Mouse (Mus musculus): ENCODE results near the gene Meltf. TPM values are rescaled to one million over a fixed set of nuclear protein-coding genes. Genes with fewer than 3 reads are reported as not detected.

Gene Meltf
- polyA plus RNA-seq, 1 experiment: not detected

DNA sequence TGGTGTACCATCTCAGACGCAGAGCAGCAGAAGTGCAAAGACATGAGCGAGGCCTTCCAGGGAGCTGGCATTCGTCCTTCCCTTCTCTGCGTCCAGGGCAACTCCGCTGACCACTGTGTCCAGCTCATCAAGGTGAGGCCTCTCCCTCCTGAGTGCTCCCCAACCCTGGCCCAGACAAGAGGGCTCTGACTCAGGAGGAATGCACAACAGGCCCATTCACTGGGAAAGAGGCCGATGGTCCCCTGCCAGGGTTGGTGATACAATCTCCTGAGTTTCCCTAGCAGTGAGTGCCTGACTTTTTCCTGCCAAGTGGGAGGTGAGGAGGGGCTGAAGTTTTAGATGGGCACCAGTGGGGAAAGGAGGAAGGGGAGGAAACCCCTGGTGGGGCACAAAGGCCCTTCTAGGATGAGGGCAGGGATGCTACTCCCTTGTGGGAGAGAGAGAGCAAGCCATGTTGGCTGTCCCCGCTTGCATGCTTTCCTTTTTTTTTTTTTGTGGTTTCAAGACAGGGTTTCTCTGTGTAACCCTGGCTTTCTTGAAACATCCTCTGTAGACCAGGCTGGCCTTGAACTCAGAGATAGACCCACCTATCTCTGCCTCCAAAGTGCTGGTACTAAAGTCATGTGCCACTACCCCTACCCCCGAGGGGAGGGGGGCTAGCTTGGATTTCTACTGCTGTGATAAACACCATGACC is 1.7 kb downstream of the Meltf start:
- Histone ChIP-seq H3K4me3 (ENCODE audit: insufficient read depth, poor library complexity, severe bottlenecking) (no peak overlapping the region), H3K27me3 (ENCODE audit: control insufficient read depth, insufficient read depth, insufficient read length) (peaks cover 13% of the 10 kb centered on the region), H3K36me3 (ENCODE audit: control insufficient read depth, insufficient read depth) (no peaks in the 10 kb centered on the region), H3ac (ENCODE audit: control insufficient read depth, insufficient read length, low read depth) (no peak overlapping the region), H3K79me3 (ENCODE audit: low read depth) (no peaks in the 10 kb centered on the region), H3K79me2 (ENCODE audit: control insufficient read depth, insufficient read depth) (no peaks in the 10 kb centered on the region)
- TF ChIP-seq CTCF (IDR thresholded peaks at IDR 0.05; ENCODE audit: control insufficient read depth, insufficient read depth, insufficient read length) (no peak), CEBPB (IDR thresholded peaks at IDR 0.05; ENCODE audit: low read depth) (no peak), USF1 (IDR thresholded peaks at IDR 0.05; ENCODE audit: low read depth) (no peak)

- no peaks in the 10 kb centered on the region for H3K79me2 ChIP-seq (ENCODE audit: control insufficient read depth, insufficient read depth)
- TF ChIP-seq MYOD1 (IDR thresholded peaks at IDR 0.05; ENCODE audit: control insufficient read depth, insufficient read length, low read depth) (no peak), MYOG (IDR thresholded peaks at IDR 0.05; ENCODE audit: control insufficient read depth, extremely low read depth, insufficient read length) (no peak), MAX (IDR thresholded peaks at IDR 0.05) (no peak), CTCF (IDR thresholded peaks at IDR 0.05; ENCODE audit: control insufficient read depth, insufficient read depth, insufficient read length) (no peak), USF1 (IDR thresholded peaks at IDR 0.05; ENCODE audit: low read depth) (no peak), CEBPB (IDR thresholded peaks at IDR 0.05; ENCODE audit: low read depth) (no peak), FOSL1 (IDR thresholded peaks at IDR 0.05; ENCODE audit: insufficient read depth, low read length, poor library complexity, severe bottlenecking) (no peak)
- no peaks in the 10 kb centered on the region for H3K36me3 ChIP-seq (ENCODE audit: control insufficient read depth, insufficient read depth)
- H3K4me3 ChIP-seq (ENCODE audit: insufficient read depth, poor library complexity, severe bottlenecking): no peak overlapping the region
- no peaks in the 10 kb centered on the region for H3K79me3 ChIP-seq (ENCODE audit: low read depth)
- H3ac ChIP-seq (ENCODE audit: control insufficient read depth, insufficient read length, low read depth): no peak overlapping the region
- peaks cover 29% of the 10 kb centered on the region for H3K27me3 ChIP-seq (ENCODE audit: control insufficient read depth, insufficient read depth, insufficient read length)
Measured at GRCm38 (mm10) chr16:31882381-31882908, 3.8 kb downstream of the Meltf start.

GRCm38 (mm10) chr16:31883302-31883701 is 4.7 kb downstream of the Meltf start:
- no peak overlapping the region for H3K4me3 ChIP-seq (ENCODE audit: insufficient read depth, poor library complexity, severe bottlenecking)

GRCm38 (mm10) chr16:31883902-31884301 is 5.3 kb downstream of the Meltf start:
- Histone ChIP-seq H3K4me3 (ENCODE audit: insufficient read depth, poor library complexity, severe bottlenecking) (no peak overlapping the region), H3K79me3 (ENCODE audit: low read depth) (no peaks in the 10 kb centered on the region), H3K36me3 (ENCODE audit: control insufficient read depth, insufficient read depth) (no peaks in the 10 kb centered on the region), H3K79me2 (ENCODE audit: control insufficient read depth, insufficient read depth) (no peaks in the 10 kb centered on the region), H3K27me3 (ENCODE audit: control insufficient read depth, insufficient read depth, insufficient read length) (peaks cover 44% of the 10 kb centered on the region), H3ac (ENCODE audit: control insufficient read depth, insufficient read length, low read depth) (no peak overlapping the region)
- TF ChIP-seq MYOG (IDR thresholded peaks at IDR 0.05; ENCODE audit: control insufficient read depth, extremely low read depth, insufficient read length): no peak
- no peak for TF ChIP-seq CEBPB (IDR thresholded peaks at IDR 0.05; ENCODE audit: low read depth)
- TF ChIP-seq MYOD1 (IDR thresholded peaks at IDR 0.05; ENCODE audit: control insufficient read depth, insufficient read length, low read depth): no peak
- TF ChIP-seq MAX (IDR thresholded peaks at IDR 0.05): no peak

More at GRCm38 (mm10) chr16:31883302-31883701, 4.7 kb downstream of the Meltf start:
- H3ac ChIP-seq (ENCODE audit: control insufficient read depth, insufficient read length, low read depth): no peak overlapping the region
- H3K79me3 ChIP-seq (ENCODE audit: low read depth): no peaks in the 10 kb centered on the region
- no peaks in the 10 kb centered on the region for H3K79me2 ChIP-seq (ENCODE audit: control insufficient read depth, insufficient read depth)
- H3K36me3 ChIP-seq (ENCODE audit: control insufficient read depth, insufficient read depth): no peaks in the 10 kb centered on the region
- H3K27me3 ChIP-seq (ENCODE audit: control insufficient read depth, insufficient read depth, insufficient read length): peaks cover 38% of the 10 kb centered on the region
- no peak for TF ChIP-seq MYOD1 (IDR thresholded peaks at IDR 0.05; ENCODE audit: control insufficient read depth, insufficient read length, low read depth)
- TF ChIP-seq MYOG (IDR thresholded peaks at IDR 0.05; ENCODE audit: control insufficient read depth, extremely low read depth, insufficient read length): no peak
- TF ChIP-seq MAX (IDR thresholded peaks at IDR 0.05): no peak
- no peak for TF ChIP-seq FOSL1 (IDR thresholded peaks at IDR 0.05; ENCODE audit: insufficient read depth, low read length, poor library complexity, severe bottlenecking)
- no peak for TF ChIP-seq USF1 (IDR thresholded peaks at IDR 0.05; ENCODE audit: low read depth)
- no peak for TF ChIP-seq CTCF (IDR thresholded peaks at IDR 0.05; ENCODE audit: control insufficient read depth, insufficient read depth, insufficient read length)
- no peak for TF ChIP-seq CEBPB (IDR thresholded peaks at IDR 0.05; ENCODE audit: low read depth)

GRCm38 (mm10) chr16:31890907-31891306 is 12.3 kb downstream of the Meltf start:
- TF ChIP-seq CTCF (IDR thresholded peaks at IDR 0.05; ENCODE audit: control insufficient read depth, insufficient read depth, insufficient read length): no peak
- TF ChIP-seq MYOG (IDR thresholded peaks at IDR 0.05; ENCODE audit: control insufficient read depth, extremely low read depth, insufficient read length): no peak
- TF ChIP-seq MAX (IDR thresholded peaks at IDR 0.05): no peak
- TF ChIP-seq CEBPB (IDR thresholded peaks at IDR 0.05; ENCODE audit: low read depth): no peak
- TF ChIP-seq FOSL1 (IDR thresholded peaks at IDR 0.05; ENCODE audit: insufficient read depth, low read length, poor library complexity, severe bottlenecking): no peak
- no peak for TF ChIP-seq MYOD1 (IDR thresholded peaks at IDR 0.05; ENCODE audit: control insufficient read depth, insufficient read length, low read depth)
- TF ChIP-seq USF1 (IDR thresholded peaks at IDR 0.05; ENCODE audit: low read depth): no peak
- Histone ChIP-seq H3K79me2 (ENCODE audit: control insufficient read depth, insufficient read depth) (no peaks in the 10 kb centered on the region), H3K79me3 (ENCODE audit: low read depth) (no peaks in the 10 kb centered on the region), H3K27me3 (ENCODE audit: control insufficient read depth, insufficient read depth, insufficient read length) (peaks cover 56% of the 10 kb centered on the region), H3ac (ENCODE audit: control insufficient read depth, insufficient read length, low read depth) (no peak overlapping the region), H3K4me3 (ENCODE audit: insufficient read depth, poor library complexity, severe bottlenecking) (no peak overlapping the region), H3K36me3 (ENCODE audit: control insufficient read depth, insufficient read depth) (no peaks in the 10 kb centered on the region)

All from C2C12 (cell line).